Mouse (Mus musculus): ENCODE data around the gene Psme2. TPM values are rescaled to one million over a fixed set of nuclear protein-coding genes. Genes with fewer than 3 reads are reported as not detected.
A peak's percentile ranks its signal among the peaks of the same experiment; 100 is the strongest.

The Psme2 gene
- polyA plus RNA-seq, 2 experiments = 78.5 to 239 TPM

DNA sequence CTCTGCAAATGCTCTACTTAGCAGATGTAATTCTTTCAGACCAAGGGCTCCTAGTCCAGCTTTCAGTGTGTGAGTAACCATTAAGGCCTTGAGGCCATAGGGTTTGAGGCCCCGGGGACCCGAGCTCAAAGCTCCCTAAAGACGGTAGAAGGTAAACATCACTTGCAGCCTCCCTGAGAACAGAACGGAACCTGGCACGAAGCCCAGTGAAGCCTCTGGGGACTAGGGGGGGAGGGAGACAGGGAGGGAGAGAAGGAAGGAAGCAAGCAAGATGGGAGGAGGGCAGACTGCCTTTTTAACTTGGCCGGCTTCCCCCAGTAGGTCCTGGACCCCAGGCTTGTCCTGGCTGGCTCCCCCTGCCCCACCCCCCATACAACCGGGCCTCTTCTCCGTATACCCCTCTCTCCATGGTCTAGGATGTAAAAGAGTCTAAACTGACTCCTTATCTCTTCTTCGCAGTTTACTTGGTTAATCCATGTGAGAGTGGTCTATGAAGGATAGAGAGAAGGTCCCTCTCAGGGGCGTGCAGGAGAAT, 50.1 kb downstream of the Psme2 start:
- H3K9me3 ChIP-seq (ENCODE audit: control insufficient read depth, low read length) = no peaks in the 10 kb centered on the region
- H3K4me2 ChIP-seq (replicated peaks; ENCODE audit: low read depth, low read length, severe bottlenecking) = peak overlapping the region; percentile 80
- H3K36me3 ChIP-seq (ENCODE audit: control insufficient read depth, insufficient read depth, low read length) = peaks cover 31% of the 10 kb centered on the region
- DNase-seq (ENCODE audit: low spot score) (peak; percentile 51), ATAC-seq (ENCODE audit: low FRiP score, low read depth) (peak; percentile 8; the same call in 1 of the 2 replicates)
- H3K27ac ChIP-seq (replicated peaks; ENCODE audit: low read depth, low read length) = peak overlapping the region; percentile 74
- H3K27me3 ChIP-seq (ENCODE audit: control insufficient read depth, insufficient read depth, low read length) = no peaks in the 10 kb centered on the region
- peak overlapping the region; percentile 80 for H3K9ac ChIP-seq (ENCODE audit: low read depth, low read length, severe bottlenecking)
- H3K4me3 ChIP-seq (replicated peaks; ENCODE audit: low read length) = peak overlapping the region; percentile 62
- WGBS = 6% methylated on average over 10 of the region's 10 CpGs
- H3K4me1 ChIP-seq (ENCODE audit: control insufficient read depth, insufficient read depth, low read length) = peaks cover 7% of the 10 kb centered on the region
- TF ChIP-seq POLR2A (IDR thresholded peaks at IDR 0.05; ENCODE audit: borderline replicate concordance, extremely low read depth, insufficient read depth, insufficient read length) = no peak

DNA sequence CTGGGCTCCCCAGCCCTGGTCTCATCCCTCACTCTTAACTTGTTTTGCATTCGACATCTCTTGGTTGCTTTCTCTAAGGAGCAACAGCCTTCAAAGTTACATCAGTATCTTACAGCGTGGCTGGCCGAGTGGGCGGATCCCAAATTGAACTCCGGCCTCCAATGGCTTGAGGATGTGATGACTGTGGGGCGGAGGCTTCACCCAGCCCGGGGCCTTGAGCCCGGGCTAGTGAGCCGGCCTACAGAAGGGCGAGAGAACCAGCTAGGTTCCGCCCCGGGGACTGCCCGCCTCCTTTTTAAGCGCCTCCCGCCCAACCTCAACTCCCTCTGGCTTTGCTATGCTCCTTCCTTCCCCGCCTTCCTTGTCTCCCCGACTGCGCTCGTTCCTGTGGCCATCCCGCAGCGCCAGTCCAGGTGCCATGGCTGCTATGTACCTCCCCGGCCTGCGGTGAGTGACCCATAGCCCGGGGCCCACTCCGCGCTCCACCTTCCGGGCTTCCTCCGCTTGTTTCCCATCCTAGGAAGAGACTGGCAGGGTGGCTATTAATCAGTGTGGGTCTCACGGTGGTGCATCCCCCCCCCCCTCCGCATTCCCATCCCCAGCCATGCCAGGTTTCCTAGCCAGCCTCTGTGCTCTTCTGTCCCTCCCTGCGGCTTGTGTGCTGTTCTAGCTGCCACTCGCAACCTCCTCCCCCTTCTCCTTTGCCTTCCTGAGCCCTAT, 50.7 kb downstream of the Psme2 start, which contains the start of gene Pck2:
TSS of gene Pck2 (plus strand) at position 200 of the 720 bp plus-strand sequence.
- Histone ChIP-seq H3K4me1 (ENCODE audit: control insufficient read depth, insufficient read depth, low read length) (peaks cover 7% of the 10 kb centered on the region), H3K9me3 (ENCODE audit: control insufficient read depth, low read length) (no peaks in the 10 kb centered on the region), H3K4me3 (replicated peaks; ENCODE audit: low read length) (peak within 1 kb of the TSS; percentile 62), H3K27me3 (ENCODE audit: control insufficient read depth, insufficient read depth, low read length) (no peaks in the 10 kb centered on the region), H3K9ac (ENCODE audit: low read depth, low read length, severe bottlenecking) (peak within 1 kb of the TSS; percentile 80), H3K27ac (replicated peaks; ENCODE audit: low read depth, low read length) (peak within 1 kb of the TSS; percentile 74), H3K36me3 (ENCODE audit: control insufficient read depth, insufficient read depth, low read length) (peaks cover 25% of the 10 kb centered on the region), H3K4me2 (replicated peaks; ENCODE audit: low read depth, low read length, severe bottlenecking) (peak within 1 kb of the TSS; percentile 80)
- DNase-seq (ENCODE audit: low spot score) = peak; percentile 86
- WGBS = under 1% methylated on average over 30 of the region's 32 CpGs
- ATAC-seq (ENCODE audit: low FRiP score, low read depth) = peak; percentile 92
- 0 out of 2 replicates have a peak, but pooled peaks have one; percentile 29 for TF ChIP-seq POLR2A (IDR thresholded peaks at IDR 0.05; ENCODE audit: borderline replicate concordance, extremely low read depth, insufficient read depth, insufficient read length)

Other genes with a start within 250 kb of the Psme2 start
Only the 30 nearest of the 31 such genes appear.
- gene Dhrs4, start 112.4 kb downstream of the Psme2 start, polyA plus RNA-seq (2012; rRNA removed) = 53.0 and 58.6 TPM in 2 replicates
- 48.4 and 60.3 TPM in 2 replicates for gene Dhrs4, start 112.4 kb downstream of the Psme2 start, polyA plus RNA-seq (2014; fragmentation: Nextera tagmentation; extraction: Ambion mirVana)
- gene Carmil3, start 100.5 kb downstream of the Psme2 start, polyA plus RNA-seq (2012; rRNA removed) = 24.8 and 28.8 TPM in 2 replicates
- gene Carmil3, start 100.5 kb downstream of the Psme2 start, polyA plus RNA-seq (2014; fragmentation: Nextera tagmentation; extraction: Ambion mirVana) = 3.6 and 5.4 TPM in 2 replicates
- gene Cpne6, start 80.7 kb downstream of the Psme2 start, polyA plus RNA-seq (2012; rRNA removed) = 0.74 and 0.83 TPM in 2 replicates
- 0.47 and 0.65 TPM in 2 replicates for gene Cpne6, start 80.7 kb downstream of the Psme2 start, polyA plus RNA-seq (2014; fragmentation: Nextera tagmentation; extraction: Ambion mirVana)
- 0.06 TPM in 1 of 2 replicates, not detected in the other for gene Nrl, start 66.1 kb downstream of the Psme2 start, polyA plus RNA-seq (2012; rRNA removed)
- gene Nrl, start 66.1 kb downstream of the Psme2 start, polyA plus RNA-seq (2014; fragmentation: Nextera tagmentation; extraction: Ambion mirVana) = not detected in 2 replicates
- 39.3 and 52.1 TPM in 2 replicates for gene Pck2, start 50.8 kb downstream of the Psme2 start, polyA plus RNA-seq (2012; rRNA removed)
- 22.5 and 28.0 TPM in 2 replicates for gene Pck2, start 50.8 kb downstream of the Psme2 start, polyA plus RNA-seq (2014; fragmentation: Nextera tagmentation; extraction: Ambion mirVana)
- gene Dcaf11, start 31.1 kb downstream of the Psme2 start, polyA plus RNA-seq (2012; rRNA removed) = 47.5 and 53.0 TPM in 2 replicates
- gene Dcaf11, start 31.1 kb downstream of the Psme2 start, polyA plus RNA-seq (2014; fragmentation: Nextera tagmentation; extraction: Ambion mirVana) = 53.8 and 56.0 TPM in 2 replicates
- gene A730061H03Rik, start 30.7 kb downstream of the Psme2 start, polyA plus RNA-seq (2012; rRNA removed) = 0.67 and 0.88 TPM in 2 replicates
- 0.74 and 1.7 TPM in 2 replicates for gene A730061H03Rik, start 30.7 kb downstream of the Psme2 start, polyA plus RNA-seq (2014; fragmentation: Nextera tagmentation; extraction: Ambion mirVana)
- 30.9 and 43.0 TPM in 2 replicates for gene Fitm1, start 15.5 kb downstream of the Psme2 start, polyA plus RNA-seq (2012; rRNA removed)
- gene Fitm1, start 15.5 kb downstream of the Psme2 start, polyA plus RNA-seq (2014; fragmentation: Nextera tagmentation; extraction: Ambion mirVana) = 19.1 and 26.9 TPM in 2 replicates
- gene Psme1, start 13.0 kb downstream of the Psme2 start, polyA plus RNA-seq (2012; rRNA removed) = 66.8 and 77.6 TPM in 2 replicates
- gene Psme1, start 13.0 kb downstream of the Psme2 start, polyA plus RNA-seq (2014; fragmentation: Nextera tagmentation; extraction: Ambion mirVana) = 147 and 154 TPM in 2 replicates
- gene Emc9, start 5.8 kb downstream of the Psme2 start, polyA plus RNA-seq (2012; rRNA removed) = 6.6 and 6.9 TPM in 2 replicates
- gene Emc9, start 5.8 kb downstream of the Psme2 start, polyA plus RNA-seq (2014; fragmentation: Nextera tagmentation; extraction: Ambion mirVana) = 6.5 and 7.0 TPM in 2 replicates
- 23.0 and 34.1 TPM in 2 replicates for gene Rnf31, start 595 bp upstream of the Psme2 start, polyA plus RNA-seq (2012; rRNA removed)
- gene Rnf31, start 595 bp upstream of the Psme2 start, polyA plus RNA-seq (2014; fragmentation: Nextera tagmentation; extraction: Ambion mirVana) = 13.1 and 18.1 TPM in 2 replicates
- 21.0 and 26.4 TPM in 2 replicates for gene Irf9, start 12.5 kb upstream of the Psme2 start, polyA plus RNA-seq (2012; rRNA removed)
- 9.8 and 11.3 TPM in 2 replicates for gene Irf9, start 12.5 kb upstream of the Psme2 start, polyA plus RNA-seq (2014; fragmentation: Nextera tagmentation; extraction: Ambion mirVana)
- 8.9 and 9.6 TPM in 2 replicates for gene Rec8, start 26.9 kb upstream of the Psme2 start, polyA plus RNA-seq (2012; rRNA removed)
- gene Rec8, start 26.9 kb upstream of the Psme2 start, polyA plus RNA-seq (2014; fragmentation: Nextera tagmentation; extraction: Ambion mirVana) = 2.4 and 2.8 TPM in 2 replicates
- gene Ipo4, start 44.8 kb upstream of the Psme2 start, polyA plus RNA-seq (2012; rRNA removed) = 185 and 239 TPM in 2 replicates
- 131 and 133 TPM in 2 replicates for gene Ipo4, start 44.8 kb upstream of the Psme2 start, polyA plus RNA-seq (2014; fragmentation: Nextera tagmentation; extraction: Ambion mirVana)
- 6.8 and 12.2 TPM in 2 replicates for gene Gm49378, start 46.8 kb upstream of the Psme2 start, polyA plus RNA-seq (2012; rRNA removed)
- gene Gm49378, start 46.8 kb upstream of the Psme2 start, polyA plus RNA-seq (2014; fragmentation: Nextera tagmentation; extraction: Ambion mirVana) = 1.5 and 3.7 TPM in 2 replicates
- gene Tm9sf1, start 52.7 kb upstream of the Psme2 start, polyA plus RNA-seq (2012; rRNA removed) = 92.3 and 128 TPM in 2 replicates
- gene Tm9sf1, start 52.7 kb upstream of the Psme2 start, polyA plus RNA-seq (2014; fragmentation: Nextera tagmentation; extraction: Ambion mirVana) = 111 and 116 TPM in 2 replicates
- gene Tssk4, start 59.1 kb upstream of the Psme2 start, polyA plus RNA-seq (2012; rRNA removed) = 2.9 and 3.3 TPM in 2 replicates
- 1.2 and 1.4 TPM in 2 replicates for gene Tssk4, start 59.1 kb upstream of the Psme2 start, polyA plus RNA-seq (2014; fragmentation: Nextera tagmentation; extraction: Ambion mirVana)
- gene Mdp1, start 69.4 kb upstream of the Psme2 start, polyA plus RNA-seq (2012; rRNA removed) = 47.4 and 49.7 TPM in 2 replicates
- gene Mdp1, start 69.4 kb upstream of the Psme2 start, polyA plus RNA-seq (2014; fragmentation: Nextera tagmentation; extraction: Ambion mirVana) = 53.7 and 59.1 TPM in 2 replicates
- gene Gmpr2, start 80.8 kb upstream of the Psme2 start, polyA plus RNA-seq (2012; rRNA removed) = 51.1 and 53.6 TPM in 2 replicates
- 53.1 and 68.5 TPM in 2 replicates for gene Gmpr2, start 80.8 kb upstream of the Psme2 start, polyA plus RNA-seq (2014; fragmentation: Nextera tagmentation; extraction: Ambion mirVana)
- 347 and 416 TPM in 2 replicates for gene Nedd8, start 81.0 kb upstream of the Psme2 start, polyA plus RNA-seq (2012; rRNA removed)
- 567 and 583 TPM in 2 replicates for gene Nedd8, start 81.0 kb upstream of the Psme2 start, polyA plus RNA-seq (2014; fragmentation: Nextera tagmentation; extraction: Ambion mirVana)
- gene Tinf2, start 90.7 kb upstream of the Psme2 start, polyA plus RNA-seq (2012; rRNA removed) = 35.9 and 38.4 TPM in 2 replicates
- 34.2 and 40.1 TPM in 2 replicates for gene Tinf2, start 90.7 kb upstream of the Psme2 start, polyA plus RNA-seq (2014; fragmentation: Nextera tagmentation; extraction: Ambion mirVana)
- 15.0 and 17.7 TPM in 2 replicates for gene Tgm1, start 122.8 kb upstream of the Psme2 start, polyA plus RNA-seq (2012; rRNA removed)
- gene Tgm1, start 122.8 kb upstream of the Psme2 start, polyA plus RNA-seq (2014; fragmentation: Nextera tagmentation; extraction: Ambion mirVana) = 17.0 and 21.2 TPM in 2 replicates
- gene Rabggta, start 131.2 kb upstream of the Psme2 start, polyA plus RNA-seq (2012; rRNA removed) = 41.7 and 53.5 TPM in 2 replicates
- 20.4 and 23.0 TPM in 2 replicates for gene Rabggta, start 131.2 kb upstream of the Psme2 start, polyA plus RNA-seq (2014; fragmentation: Nextera tagmentation; extraction: Ambion mirVana)
- gene Dhrs1, start 154.6 kb upstream of the Psme2 start, polyA plus RNA-seq (2012; rRNA removed) = 88.3 and 109 TPM in 2 replicates
- 82.0 and 89.7 TPM in 2 replicates for gene Dhrs1, start 154.6 kb upstream of the Psme2 start, polyA plus RNA-seq (2014; fragmentation: Nextera tagmentation; extraction: Ambion mirVana)
- gene Nop9, start 154.6 kb upstream of the Psme2 start, polyA plus RNA-seq (2012; rRNA removed) = 23.5 and 30.5 TPM in 2 replicates
- 37.6 and 38.1 TPM in 2 replicates for gene Nop9, start 154.6 kb upstream of the Psme2 start, polyA plus RNA-seq (2014; fragmentation: Nextera tagmentation; extraction: Ambion mirVana)
- 2.1 and 2.6 TPM in 2 replicates for gene Cideb, start 167.3 kb upstream of the Psme2 start, polyA plus RNA-seq (2012; rRNA removed)
- 0.41 and 0.46 TPM in 2 replicates for gene Cideb, start 167.3 kb upstream of the Psme2 start, polyA plus RNA-seq (2014; fragmentation: Nextera tagmentation; extraction: Ambion mirVana)
- gene Ltb4r2, start 170.3 kb upstream of the Psme2 start, polyA plus RNA-seq (2012; rRNA removed) = 0.44 and 0.65 TPM in 2 replicates
- gene Ltb4r2, start 170.3 kb upstream of the Psme2 start, polyA plus RNA-seq (2014; fragmentation: Nextera tagmentation; extraction: Ambion mirVana) = 0.61 and 0.74 TPM in 2 replicates
- gene Ltb4r1, start 174.8 kb upstream of the Psme2 start, polyA plus RNA-seq (2012; rRNA removed) = 1.1 and 1.2 TPM in 2 replicates
- gene Ltb4r1, start 174.8 kb upstream of the Psme2 start, polyA plus RNA-seq (2014; fragmentation: Nextera tagmentation; extraction: Ambion mirVana) = 0.33 and 0.78 TPM in 2 replicates
- 32.4 and 35.0 TPM in 2 replicates for gene Adcy4, start 193.0 kb upstream of the Psme2 start, polyA plus RNA-seq (2012; rRNA removed)
- 16.8 and 17.8 TPM in 2 replicates for gene Adcy4, start 193.0 kb upstream of the Psme2 start, polyA plus RNA-seq (2014; fragmentation: Nextera tagmentation; extraction: Ambion mirVana)
- gene Ripk3, start 197.8 kb upstream of the Psme2 start, polyA plus RNA-seq (2012; rRNA removed) = 35.9 and 41.4 TPM in 2 replicates
- 30.5 and 37.6 TPM in 2 replicates for gene Ripk3, start 197.8 kb upstream of the Psme2 start, polyA plus RNA-seq (2014; fragmentation: Nextera tagmentation; extraction: Ambion mirVana)

All from limb, embryonic 14.5 days (tissue).